Mouse (Mus musculus) spleen, postnatal 10 days (tissue): ENCODE measurements around the gene Zfp976.
"Not testable (repeated sequence)": the region's sequence is repeated elsewhere in the genome, so short reads cannot be mapped to it uniquely, and the experiment has no call there.

Experiments
- DNase-seq, 2 experiments: peaks; one replicate each; pipeline ENCODE4 v3.0.0; 2021 to 2022; ENCODE audit warnings: low spot score in 2 of 2

Zfp976 gene

DNA sequence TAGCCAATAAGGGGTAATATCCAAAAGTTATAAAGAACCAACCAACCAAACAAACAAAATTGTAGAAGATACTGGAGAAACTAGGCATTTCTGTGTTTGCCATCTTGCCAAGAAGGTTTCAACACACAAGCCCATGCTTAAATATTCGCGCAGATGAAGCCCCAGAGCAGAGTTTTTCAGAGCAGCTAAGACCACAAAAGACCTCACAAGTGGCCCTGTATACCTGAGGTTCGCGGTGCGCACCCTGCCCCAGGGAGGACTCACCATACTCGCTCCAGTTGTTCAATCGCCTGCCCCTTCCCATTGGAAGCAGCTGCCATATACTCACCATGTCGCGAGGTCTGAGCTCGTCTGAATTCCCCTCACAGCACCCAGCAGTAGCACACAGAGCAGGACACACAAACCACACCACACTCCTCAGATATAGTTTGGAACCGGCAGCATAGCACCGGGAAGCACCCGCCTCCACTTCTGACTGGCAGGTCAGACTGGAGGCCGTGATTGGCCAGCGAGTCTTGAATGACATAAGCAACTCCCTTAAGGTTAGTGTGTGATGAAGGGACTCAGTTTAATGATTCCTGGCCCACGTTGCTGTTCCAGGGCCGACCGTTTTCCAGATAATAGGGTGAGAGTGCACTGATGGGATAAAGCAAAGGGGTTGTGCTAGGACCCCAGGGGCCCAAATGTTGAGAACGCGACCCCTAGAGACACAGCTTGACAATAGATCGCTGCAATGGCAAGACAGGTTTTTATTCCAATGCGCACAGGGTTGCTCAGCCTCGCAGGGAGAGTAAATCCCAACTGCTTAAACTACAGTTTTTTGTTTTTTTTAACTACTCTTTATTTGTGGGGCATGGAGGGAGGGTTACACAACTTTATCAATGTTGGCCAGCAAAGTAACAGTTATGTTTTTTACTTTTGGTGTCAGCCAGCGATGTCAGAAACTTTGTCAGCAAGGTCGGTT lies at the start of gene Zfp976:
Gene Zfp976, minus strand, starts transcription at position 437 of the 964 bp plus-strand sequence.
- DNase-seq, result peak; percentile 5 to 45

- DNase-seq, result not testable (repeated sequence)
Observed at GRCm38 (mm10) chr7:42680081-42680480, 37.7 kb upstream of the Zfp976 start.

DNA sequence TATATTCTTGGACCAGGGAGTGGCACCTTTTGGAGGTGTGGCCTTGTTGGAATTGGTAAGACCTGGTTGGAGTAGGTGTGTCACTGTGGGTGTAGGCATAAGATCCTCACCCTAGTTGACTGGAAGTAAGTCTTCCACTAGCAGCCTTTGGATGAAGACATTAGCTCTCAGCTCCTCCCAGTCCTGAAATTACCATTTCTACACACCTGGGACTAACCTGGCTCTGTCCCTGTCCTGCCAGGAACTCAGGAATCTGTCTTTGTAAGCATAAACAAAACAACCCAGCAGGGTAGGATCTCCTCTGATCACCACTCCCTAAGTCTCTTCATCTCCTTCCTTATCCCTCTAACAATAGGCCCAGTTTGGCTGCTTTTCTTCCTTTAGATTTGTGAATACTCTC lies 37.3 kb upstream of the Zfp976 start:
- DNase-seq, result not testable (repeated sequence)

DNA sequence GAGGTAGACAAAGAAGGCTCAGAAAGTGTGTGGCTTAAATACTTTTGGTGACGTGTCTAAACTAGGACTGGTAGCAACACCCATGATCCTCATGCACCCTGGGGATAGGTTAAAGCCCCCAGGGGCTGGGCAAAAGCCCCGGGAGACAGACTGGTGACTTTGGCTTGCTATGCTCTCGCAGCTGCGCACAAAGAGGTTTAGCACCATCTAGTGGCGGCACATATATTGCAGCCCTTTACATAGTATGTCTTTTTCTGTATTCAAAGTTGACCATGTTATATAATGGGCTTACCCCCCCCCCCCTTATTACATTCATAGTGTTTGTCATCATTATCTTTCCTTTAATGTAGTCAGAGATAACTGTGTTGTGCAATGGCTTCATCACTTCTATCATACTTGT lies 17.8 kb upstream of the Zfp976 start:
- DNase-seq, result peak in 1 of 2 experiments; percentile 28

DNA sequence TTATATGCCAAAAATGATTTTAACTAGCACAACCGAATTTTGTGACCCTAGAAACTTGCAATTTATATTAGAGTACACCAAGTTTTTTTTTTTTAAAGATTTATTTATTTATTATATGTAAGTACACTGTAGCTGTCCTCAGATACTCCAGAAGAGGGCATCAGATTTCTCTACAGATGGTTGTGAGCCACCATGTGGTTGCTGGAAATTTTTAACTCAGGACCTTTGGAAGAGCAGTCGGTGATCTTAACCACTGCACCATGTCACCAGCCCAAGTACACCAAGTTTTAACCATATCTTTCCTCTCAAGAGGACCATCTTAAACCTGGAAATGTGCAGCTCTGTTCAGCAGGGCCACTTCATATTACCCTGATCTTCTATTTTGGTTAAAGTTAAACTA lies 12.8 kb upstream of the Zfp976 start:
- not testable (repeated sequence) for DNase-seq

DNA sequence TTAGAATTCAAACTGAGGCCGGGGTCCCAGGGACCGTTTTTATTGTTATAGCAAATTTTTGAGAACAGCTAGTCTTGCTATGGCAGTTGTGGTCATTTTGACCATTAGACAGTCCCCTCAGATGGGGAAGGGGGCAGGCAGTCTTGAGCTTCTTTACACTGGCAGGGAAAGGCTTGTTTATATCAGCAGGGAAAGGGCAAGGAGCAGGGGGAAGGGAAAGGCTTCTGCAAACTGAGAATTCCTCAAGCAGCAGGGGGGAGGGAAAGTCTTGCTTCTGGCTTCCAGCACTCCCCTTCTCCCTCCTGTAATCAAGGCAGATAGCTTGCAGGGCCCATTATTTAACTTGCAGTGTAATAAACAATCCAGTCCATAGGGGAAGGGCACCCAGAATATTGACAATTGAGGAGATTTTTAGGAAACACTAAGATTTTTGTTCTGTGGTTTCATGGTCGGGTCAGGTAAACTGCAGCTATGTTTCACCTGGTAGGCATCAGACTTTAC lies 782 bp upstream of the Zfp976 start:
- not testable (repeated sequence) for DNase-seq

- DNase-seq, result not testable (repeated sequence)
Observed at GRCm38 (mm10) chr7:42631031-42631430, 11.4 kb downstream of the Zfp976 start.

GRCm38 (mm10) chr7:42595666-42596065 lies 46.7 kb downstream of the Zfp976 start:
- not testable (repeated sequence) for DNase-seq

DNA sequence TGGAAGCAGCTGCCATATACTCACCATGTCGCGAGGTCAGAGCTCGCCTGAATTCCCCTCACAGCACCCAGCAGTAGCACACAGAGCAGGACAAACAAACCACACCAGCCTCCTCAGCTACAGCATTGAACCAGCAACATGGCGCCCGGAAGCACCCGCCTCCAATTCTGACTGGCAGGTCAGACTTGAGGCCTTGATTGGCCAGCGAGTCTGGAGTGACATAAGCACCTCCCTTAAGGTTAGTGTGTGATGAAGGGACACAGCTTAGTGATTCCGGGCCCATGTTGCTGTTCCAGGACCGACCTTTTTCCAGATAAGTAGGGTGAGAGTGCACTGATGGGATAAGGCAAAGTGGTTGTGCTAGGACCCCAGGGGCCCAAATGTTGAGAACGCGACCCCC lies 50.0 kb downstream of the Zfp976 start, which contains the start of gene Zfp977:
Gene Zfp977, minus strand, starts transcription at position 135 of the 400 bp plus-strand sequence.
- not testable (repeated sequence) for DNase-seq

DNA sequence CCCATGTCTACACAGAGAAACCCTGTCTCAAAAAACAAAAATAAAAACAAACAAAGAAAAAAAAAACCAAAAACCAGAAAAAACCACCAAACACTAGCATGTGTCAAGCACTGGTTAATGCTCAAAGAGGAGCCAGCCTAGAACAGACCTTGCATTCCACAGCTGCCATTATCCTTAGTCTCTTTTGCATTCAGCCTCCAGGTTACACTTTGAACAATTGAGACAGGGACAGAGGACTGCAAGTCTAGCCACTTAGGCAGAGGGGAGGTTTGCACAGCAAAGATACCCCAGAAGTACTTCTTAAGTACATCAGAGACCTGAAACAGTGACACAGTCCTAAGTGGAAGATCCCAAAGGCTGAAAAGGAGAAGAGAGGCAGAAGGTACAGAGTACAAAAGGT lies 51.1 kb downstream of the Zfp976 start:
- DNase-seq, result not testable (repeated sequence)

- DNase-seq, result no peak
Observed at GRCm38 (mm10) chr7:42578488-42578887, 63.9 kb downstream of the Zfp976 start, which contains the start of gene Gm21028. Gene Gm21028, minus strand, starts transcription at chr7:42578588.
